Mouse (Mus musculus) spleen, adult 2 months (tissue): Measurements from ENCODE around the gene Enpp1. TPM values are rescaled to one million over a fixed set of nuclear protein-coding genes. Genes with fewer than 3 reads are reported as not detected.

Experiments used
- DNase-seq, 2 experiments: peaks; one replicate each; pipeline versions ENCODE4 v3.0.0 to v3.0.0-alpha.2; 2012 to 2021; ENCODE audit warnings: low spot score in 2 of 2, low read depth in 1 of 2
- H3K27ac ChIP-seq: fragments of 200-500 bp; 2 replicates; pipeline ENCODE4 v1.5.1; 2012; ENCODE audit warnings: low read length, inconsistent platforms; ENCODE audit not compliant: insufficient read depth
- H3K27me3 ChIP-seq: fragments of 200-500 bp; 2 replicates; pipeline ENCODE4 v1.6.1; 2012; ENCODE audit warnings: mild to moderate bottlenecking, moderate library complexity, low read length, inconsistent platforms; ENCODE audit not compliant: control insufficient read depth, insufficient read depth
- H3K36me3 ChIP-seq: fragments of 200-500 bp; 2 replicates; pipeline ENCODE4 v1.6.1; 2012; ENCODE audit warnings: mild to moderate bottlenecking, low read length, inconsistent platforms; ENCODE audit not compliant: control insufficient read depth, insufficient read depth
- H3K4me1 ChIP-seq: fragments of 200-500 bp; 2 replicates; pipeline ENCODE4 v1.6.1; 2011; ENCODE audit warnings: inconsistent platforms; ENCODE audit not compliant: control insufficient read depth, insufficient read depth, insufficient read length
- H3K4me3 ChIP-seq: fragments of 200-500 bp; 2 replicates; pipeline ENCODE4 v1.5.1; 2011; ENCODE audit warnings: mild to moderate bottlenecking, inconsistent platforms; ENCODE audit not compliant: insufficient read depth, insufficient read length; ENCODE audit errors: extremely low read depth
- CTCF ChIP-seq: fragments of 200-500 bp; IDR thresholded peaks from 2 replicates; pipeline ENCODE4 v1.5.1; 2011; ENCODE audit warnings: mild to moderate bottlenecking, inconsistent platforms; ENCODE audit not compliant: insufficient read depth, insufficient read length, insufficient replicate concordance; ENCODE audit errors: extremely low read depth
- POLR2A ChIP-seq: fragments of 200-500 bp; IDR thresholded peaks from 2 replicates; pipeline ENCODE4 v1.6.1; 2011; ENCODE audit warnings: low read depth, low read length, inconsistent platforms
- WGBS: fragments of 180-500 bp; shearing (Covaris S2); methylation state at CpG from one replicate; pipeline ENCODE4 v1.1.7; 2018; 5-methylcytosine and 5-hydroxymethylcytosine counted together
- polyA plus RNA-seq: library from polyadenylated mRNA; depleted of rRNA; stranded (reverse); fragments of >200 nt; gene quantifications from 2 replicates; pipeline ENCODE4 v1.2.3, GENCODE M21; 2012

The Enpp1 gene
- polyA plus RNA-seq, 1 experiment: 3.2 TPM

- H3K27ac ChIP-seq: no peak overlapping the region
- DNase-seq: no peak
- no peaks in the 10 kb centered on the region for H3K4me1 ChIP-seq
- H3K36me3 ChIP-seq: no peaks in the 10 kb centered on the region
- no peak for TF ChIP-seq POLR2A
- TF ChIP-seq CTCF: no peak
- no peak overlapping the region for H3K4me3 ChIP-seq
- H3K27me3 ChIP-seq: no peaks in the 10 kb centered on the region
- WGBS: 92% methylated on average over 3 of the region's 3 CpGs
Observed at GRCm38 (mm10) chr10:24721841-24722240, 9.9 kb upstream of the Enpp1 start.

- no peak for TF ChIP-seq POLR2A
- TF ChIP-seq CTCF: no peak
- 89% methylated on average over 4 of the region's 4 CpGs for WGBS
- Histone ChIP-seq H3K27ac (no peak overlapping the region), H3K4me3 (no peak overlapping the region), H3K27me3 (no peaks in the 10 kb centered on the region), H3K4me1 (no peaks in the 10 kb centered on the region), H3K36me3 (no peaks in the 10 kb centered on the region)
- no peak for DNase-seq
Observed at GRCm38 (mm10) chr10:24719383-24719782, 7.4 kb upstream of the Enpp1 start.

GRCm38 (mm10) chr10:24718720-24719119 lies 6.8 kb upstream of the Enpp1 start:
- Histone ChIP-seq H3K27ac (no peak overlapping the region), H3K4me3 (no peak overlapping the region), H3K36me3 (no peaks in the 10 kb centered on the region), H3K27me3 (no peaks in the 10 kb centered on the region), H3K4me1 (no peaks in the 10 kb centered on the region)
- TF ChIP-seq POLR2A: no peak
- WGBS: 51% methylated on average over 11 of the region's 11 CpGs
- DNase-seq: no peak

GRCm38 (mm10) chr10:24718058-24718457 lies 6.1 kb upstream of the Enpp1 start:
- TF ChIP-seq POLR2A (no peak), CTCF (no peak)
- H3K36me3 ChIP-seq: no peaks in the 10 kb centered on the region
- 73% methylated on average over 14 of the region's 14 CpGs for WGBS

GRCm38 (mm10) chr10:24716232-24716631 lies 4.3 kb upstream of the Enpp1 start:
- no peak for DNase-seq
- H3K4me3 ChIP-seq: no peak overlapping the region
- no peaks in the 10 kb centered on the region for H3K36me3 ChIP-seq
- TF ChIP-seq CTCF (no peak), POLR2A (no peak)
- WGBS: 89% methylated on average over 5 of the region's 5 CpGs
- no peak overlapping the region for H3K27ac ChIP-seq
- H3K27me3 ChIP-seq: peaks cover 2% of the 10 kb centered on the region; the same call in 1 of the 2 replicates
- H3K4me1 ChIP-seq: peaks cover 4% of the 10 kb centered on the region; the same call in 1 of the 2 replicates

More at GRCm38 (mm10) chr10:24718058-24718457, 6.1 kb upstream of the Enpp1 start:
- H3K4me3 ChIP-seq: no peak overlapping the region
- H3K4me1 ChIP-seq: no peaks in the 10 kb centered on the region
- H3K27me3 ChIP-seq: no peaks in the 10 kb centered on the region
- no peak overlapping the region for H3K27ac ChIP-seq
- DNase-seq: no peak

GRCm38 (mm10) chr10:24712901-24713300 lies 942 bp upstream of the Enpp1 start:
- TF ChIP-seq POLR2A (no peak), CTCF (no peak)
- Histone ChIP-seq H3K4me1 (peaks cover 7% of the 10 kb centered on the region; the same call in 1 of the 2 replicates), H3K27me3 (peaks cover 2% of the 10 kb centered on the region; the same call in 1 of the 2 replicates), H3K36me3 (no peaks in the 10 kb centered on the region), H3K4me3 (no peak overlapping the region), H3K27ac (no peak overlapping the region)
- WGBS: 54% methylated on average over 5 of the region's 5 CpGs
- DNase-seq: no peak

GRCm38 (mm10) chr10:24712367-24712761 lies 405 bp upstream of the Enpp1 start:
- no peak for TF ChIP-seq POLR2A
- no peak for TF ChIP-seq CTCF
- DNase-seq: no peak
- 6% methylated on average over 15 of the region's 15 CpGs for WGBS
- Histone ChIP-seq H3K4me3 (peak overlapping the region; percentile 85), H3K36me3 (no peaks in the 10 kb centered on the region), H3K27ac (peak overlapping the region; percentile 90), H3K4me1 (peaks cover 7% of the 10 kb centered on the region; the same call in 1 of the 2 replicates), H3K27me3 (peaks cover 2% of the 10 kb centered on the region; the same call in 1 of the 2 replicates)

- H3K4me1 ChIP-seq: peaks cover 7% of the 10 kb centered on the region; the same call in 1 of the 2 replicates
- 0 out of 2 replicates have a peak overlapping the region, but pooled peaks have one; percentile 18 for H3K27ac ChIP-seq
- 19% methylated on average over 10 of the region's 10 CpGs for WGBS
- no peak for TF ChIP-seq POLR2A
- TF ChIP-seq CTCF: no peak
- no peak for DNase-seq
- peak overlapping the region; percentile 85 for H3K4me3 ChIP-seq
- H3K27me3 ChIP-seq: peaks cover 2% of the 10 kb centered on the region; the same call in 1 of the 2 replicates
- H3K36me3 ChIP-seq: no peaks in the 10 kb centered on the region
Observed at GRCm38 (mm10) chr10:24711071-24711470, 888 bp downstream of the Enpp1 start.
